Mouse (Mus musculus) erythroblast, adult 5-6 weeks (primary cell): ENCODE data around the gene C5ar1. TPM values are rescaled to one million over a fixed set of nuclear protein-coding genes. Genes with fewer than 3 reads are reported as not detected.

Experiments
- ATAC-seq: replicated peaks from 2 replicates; pipeline ENCODE4 v1.8.0; 2016; ENCODE audit warnings: moderate number of reproducible peaks, mild to moderate bottlenecking, moderate TSS enrichment, inconsistent platforms; ENCODE audit not compliant: poor library complexity, low FRiP score, severe bottlenecking
- total RNA-seq, 2 experiments: library from RNA; stranded (forward) in 1 of 2; stranded (reverse) in 1 of 2; fragments of 150-400 nt in 1 of 2; fragments of 200-764, 138-1000 nt in 1 of 2; gene quantifications; 2 replicates each; pipeline versions ENCODE4 v1.2.3 to v1.2.4; 2015 to 2017; ENCODE audit warnings: low replicate concordance in 2 of 2

The C5ar1 gene
- total RNA-seq, 2 experiments from 2014 or later, result 7.1 to 7.7 TPM

DNA sequence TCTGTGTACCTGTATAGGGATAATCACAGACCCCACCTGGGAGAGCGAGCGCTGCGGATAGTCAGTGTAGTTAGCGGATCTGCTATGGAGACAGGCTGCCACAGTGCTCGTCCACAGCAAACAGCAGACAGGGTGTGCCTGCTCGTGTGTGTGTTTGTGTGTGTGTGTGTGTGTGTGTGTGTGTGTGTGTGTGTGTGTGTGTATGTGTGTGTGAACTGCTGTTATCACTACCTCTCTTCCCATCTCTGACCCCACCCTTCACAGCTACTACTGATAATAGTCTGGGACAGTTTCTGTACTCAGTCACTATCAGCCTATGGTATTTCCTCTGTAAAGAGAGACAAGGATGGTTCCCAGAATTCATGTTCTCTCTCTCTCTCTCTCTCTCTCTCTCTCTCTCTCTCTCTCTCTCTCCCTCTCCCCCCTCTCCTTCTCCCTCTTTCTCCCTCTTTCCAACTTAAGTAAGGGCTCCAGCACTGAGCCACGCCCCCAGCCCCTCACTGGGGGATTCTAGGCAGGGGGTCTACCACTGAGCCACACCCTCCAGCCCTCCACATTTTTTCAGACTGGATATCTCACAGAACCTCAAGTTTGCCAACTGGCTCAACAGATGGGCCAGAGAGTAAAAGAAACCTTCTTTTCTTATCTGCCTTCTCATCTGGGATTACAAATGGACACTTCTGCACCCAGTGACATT is 18.9 kb downstream of the C5ar1 start:
- ATAC-seq, result peak; percentile 50; the same call in 1 of the 2 replicates

DNA sequence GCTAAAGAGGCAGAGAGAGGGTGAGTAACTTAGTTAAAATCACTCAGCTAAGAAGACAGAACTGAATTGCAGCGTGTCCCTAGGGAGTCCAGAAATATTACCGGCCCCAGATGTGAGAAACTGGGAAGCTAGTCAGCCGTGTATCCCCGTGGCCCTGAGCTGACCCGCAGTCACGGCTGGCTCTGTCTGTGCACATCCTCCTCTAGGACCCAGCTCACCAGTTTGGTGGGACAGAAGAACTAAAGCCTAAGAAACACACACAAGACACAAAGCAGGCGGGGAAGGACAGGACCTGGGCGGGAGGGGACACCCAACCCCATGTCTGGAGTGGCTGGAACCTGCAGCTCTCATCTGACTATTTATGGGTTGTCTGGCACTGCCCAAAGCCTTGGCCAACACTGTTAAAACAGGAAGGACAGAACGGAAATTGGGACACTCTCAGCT is 19.8 kb downstream of the C5ar1 start:
- peak; percentile 40; the same call in 1 of the 2 replicates for ATAC-seq

GRCm38 (mm10) chr7:16229869-16230268 is 29.5 kb downstream of the C5ar1 start:
- no peak for ATAC-seq

- peak; percentile 96 for ATAC-seq
Observed at GRCm38 (mm10) chr7:16221582-16222272, 37.6 kb downstream of the C5ar1 start, which contains the start of gene Dhx34. Gene Dhx34, minus strand, starts transcription at chr7:16222037.

DNA sequence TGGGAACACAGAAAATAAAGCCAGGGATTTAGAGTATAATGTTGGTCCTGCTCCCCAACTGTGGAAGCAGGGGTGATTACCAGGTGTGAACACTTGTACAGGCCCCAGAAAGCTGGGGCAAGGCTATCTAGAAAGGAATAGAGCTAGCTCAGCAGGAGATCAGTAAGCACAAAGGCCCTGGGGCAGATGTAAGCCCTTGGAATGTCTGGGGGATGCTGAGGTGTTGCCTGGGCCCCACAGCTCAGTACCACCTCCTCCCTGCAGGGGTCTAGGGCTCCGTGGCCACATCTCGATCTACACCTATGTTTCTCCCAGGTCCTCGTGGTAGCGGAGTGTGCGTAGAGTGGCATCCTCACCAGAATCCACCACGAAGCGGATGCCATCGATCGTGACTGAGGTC is 45.4 kb downstream of the C5ar1 start:
- ATAC-seq, result no peak

DNA sequence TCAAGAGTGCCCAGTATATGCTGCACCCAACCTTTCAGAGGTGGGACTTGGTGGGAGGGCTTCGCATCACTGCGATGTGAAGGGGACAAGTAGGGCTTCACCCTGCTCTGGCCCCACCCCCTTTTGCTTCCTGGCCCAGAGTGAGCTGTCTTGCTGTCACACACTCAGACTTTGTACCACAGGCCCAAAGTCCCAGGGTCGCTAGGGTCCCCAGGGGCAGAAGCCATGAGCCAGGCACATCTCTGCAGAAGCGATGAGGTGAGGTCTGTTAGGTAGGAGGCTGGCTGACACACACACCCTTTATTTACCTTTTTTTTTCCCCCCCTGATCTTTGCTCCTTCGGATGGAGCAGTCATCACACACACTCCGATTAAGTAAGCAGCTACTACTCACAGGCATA is 46.1 kb downstream of the C5ar1 start:
- no peak for ATAC-seq

DNA sequence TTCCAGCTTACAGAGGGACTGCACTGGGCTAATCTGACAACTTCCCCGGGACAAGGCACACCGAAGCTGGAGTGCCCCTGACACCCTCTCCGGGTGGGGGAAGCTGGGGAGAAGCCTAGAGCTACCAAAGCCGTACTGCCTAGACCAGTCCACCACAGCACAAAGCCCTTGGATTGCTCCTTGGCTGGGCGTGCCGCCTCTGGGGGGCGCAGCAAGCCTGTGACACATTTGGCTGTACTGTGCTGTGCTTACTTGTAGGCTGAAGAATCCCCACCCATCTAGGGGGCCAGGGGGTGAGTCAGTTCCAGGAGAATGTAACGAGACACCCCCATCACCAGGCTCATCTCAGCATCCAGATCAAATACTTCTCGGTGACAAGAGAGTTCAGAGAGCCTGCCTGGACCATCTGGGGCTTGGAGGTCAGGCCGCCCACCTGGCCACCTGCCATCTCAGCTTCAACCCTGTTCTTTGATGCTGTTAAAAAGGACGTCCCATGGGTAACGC is 48.4 kb downstream of the C5ar1 start:
- ATAC-seq, result no peak

DNA sequence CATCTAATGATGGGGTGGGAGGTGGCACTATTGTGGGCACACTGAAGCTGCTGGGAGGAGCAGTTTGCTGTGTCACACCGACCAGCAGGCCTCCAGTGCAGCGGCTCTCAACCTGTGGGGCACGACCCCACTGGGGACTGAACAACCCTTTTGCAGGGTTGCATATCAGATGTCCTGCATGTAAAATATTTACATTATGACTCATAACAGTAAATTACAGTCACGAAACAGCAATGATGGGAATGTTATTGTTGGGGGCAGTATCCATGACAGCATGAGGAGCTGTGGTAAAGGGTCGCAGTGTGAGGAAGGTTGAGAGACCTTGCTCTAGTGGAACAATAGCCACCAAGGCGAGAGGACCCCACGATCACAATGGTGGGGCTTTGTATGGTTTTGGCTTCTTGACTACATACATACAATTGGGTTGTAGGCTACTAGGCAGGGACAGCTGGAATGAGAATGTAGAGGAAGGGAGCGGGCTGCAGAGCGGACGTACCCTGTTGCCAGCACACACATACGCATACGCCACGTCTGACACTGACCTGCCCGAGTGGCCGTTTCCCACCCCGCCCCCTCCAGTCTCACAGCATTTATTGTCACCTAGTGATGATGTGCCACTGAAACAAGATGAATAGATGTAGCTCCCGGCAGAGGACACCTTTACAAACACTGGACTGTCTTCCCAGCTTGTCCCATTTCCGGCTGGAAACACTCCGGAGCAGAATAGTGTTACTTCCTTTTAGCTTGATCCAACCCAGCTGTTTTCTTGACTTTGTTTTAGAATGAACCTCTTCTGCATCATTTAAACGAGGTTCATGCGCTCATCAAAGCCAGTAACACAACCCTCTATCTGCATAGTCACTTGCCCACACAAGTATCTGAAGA is 50.3 kb downstream of the C5ar1 start:
- ATAC-seq, result no peak

DNA sequence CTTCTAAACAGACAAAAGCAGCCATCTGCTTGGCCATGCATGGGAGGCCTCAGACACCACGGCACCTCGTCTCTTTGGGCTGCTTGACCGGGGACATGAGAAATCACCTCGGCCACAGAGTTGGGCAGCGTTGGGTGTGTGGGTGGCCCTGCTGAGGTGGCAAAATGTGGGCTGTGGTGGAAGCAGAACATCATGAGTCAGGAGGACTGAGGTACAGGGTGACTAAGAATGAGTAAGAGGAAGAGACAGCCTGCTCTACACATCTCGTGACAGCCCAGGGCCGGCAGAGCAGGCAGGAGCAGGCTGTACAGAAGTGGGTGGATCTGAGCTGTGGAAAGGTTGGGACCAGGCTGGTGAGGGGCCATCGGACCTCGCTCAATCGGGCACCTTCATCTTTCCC is 51.8 kb downstream of the C5ar1 start:
- no peak for ATAC-seq

GRCm38 (mm10) chr7:16207076-16207475 is 52.3 kb downstream of the C5ar1 start:
- ATAC-seq, result no peak

- ATAC-seq, result no peak
Observed at GRCm38 (mm10) chr7:16204791-16205190, 54.5 kb downstream of the C5ar1 start.

DNA sequence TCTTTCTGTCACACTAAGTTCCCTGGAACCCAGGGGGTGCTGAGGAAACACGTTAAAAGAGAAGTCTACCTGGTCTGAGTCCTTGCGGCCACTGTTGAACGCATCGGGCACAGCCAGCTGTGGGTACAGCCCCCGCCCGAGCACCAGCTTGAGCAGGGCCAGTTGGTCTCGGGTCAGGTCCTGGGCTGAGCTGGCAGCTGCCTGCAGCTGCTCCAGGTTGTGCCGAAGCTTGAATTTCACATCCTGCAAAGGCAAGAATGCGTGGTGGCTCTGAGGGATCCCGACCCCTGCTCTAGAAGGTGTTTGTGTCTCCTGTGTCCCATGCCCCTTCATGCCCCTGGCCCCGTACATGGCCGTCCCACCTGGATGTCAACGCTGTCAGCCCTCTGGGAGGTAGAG is 55.8 kb downstream of the C5ar1 start:
- no peak for ATAC-seq

DNA sequence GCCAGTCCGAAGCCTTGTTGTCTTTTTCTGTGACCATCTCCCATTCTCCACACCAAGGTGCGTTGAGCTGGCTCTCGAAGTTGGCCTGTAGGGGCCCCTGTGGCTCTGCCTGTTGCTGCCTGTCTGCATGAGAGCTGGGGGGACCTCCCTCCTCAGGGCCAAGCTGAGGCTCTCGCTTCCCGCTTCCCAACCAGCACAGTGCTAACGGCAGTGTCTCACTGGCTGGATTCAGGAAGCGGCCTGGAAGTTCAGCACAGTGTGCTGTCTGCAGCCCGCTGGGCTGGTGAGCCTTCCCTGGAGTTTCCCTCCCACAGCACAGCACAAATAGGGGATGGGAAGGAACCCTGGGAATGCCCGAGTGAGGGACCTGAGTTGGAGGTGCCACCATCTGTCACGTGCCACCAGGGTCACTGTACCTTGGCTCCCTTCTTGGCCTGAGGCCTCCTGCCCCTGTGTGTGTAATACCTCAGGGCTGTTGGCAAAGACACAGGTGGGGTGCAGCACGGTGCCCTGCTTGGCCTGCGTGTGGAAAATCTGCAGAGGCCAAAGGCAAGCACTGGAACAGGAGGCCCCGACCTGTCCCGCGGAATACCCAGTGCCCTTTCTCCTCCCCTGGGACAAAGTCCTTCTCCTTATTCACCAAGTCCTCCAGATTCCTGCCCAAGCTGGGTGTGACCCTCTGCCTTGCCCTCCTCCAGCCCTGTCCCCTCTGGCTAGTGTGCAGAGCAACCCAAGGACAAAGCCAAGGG is 56.4 kb downstream of the C5ar1 start:
- no peak for ATAC-seq

DNA sequence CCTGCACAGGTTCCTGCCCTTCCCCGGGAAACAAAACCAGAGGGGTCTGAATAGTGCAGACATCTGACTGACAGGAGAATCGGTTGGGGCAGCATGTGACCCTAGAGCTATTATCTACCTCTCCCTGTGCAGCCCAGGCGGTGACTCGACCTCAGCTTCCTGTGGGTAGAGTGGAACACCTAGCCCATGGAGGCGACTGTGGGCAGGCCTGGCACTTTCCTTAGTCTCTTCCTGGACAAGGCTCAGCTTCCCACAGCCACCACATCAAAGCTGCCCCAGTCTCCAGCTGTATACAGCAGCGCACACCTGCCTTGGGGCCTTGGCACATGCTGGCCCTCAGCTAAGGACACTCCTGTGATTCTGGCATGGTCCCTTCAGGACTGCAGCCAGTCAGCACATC is 58.2 kb downstream of the C5ar1 start:
- no peak for ATAC-seq

DNA sequence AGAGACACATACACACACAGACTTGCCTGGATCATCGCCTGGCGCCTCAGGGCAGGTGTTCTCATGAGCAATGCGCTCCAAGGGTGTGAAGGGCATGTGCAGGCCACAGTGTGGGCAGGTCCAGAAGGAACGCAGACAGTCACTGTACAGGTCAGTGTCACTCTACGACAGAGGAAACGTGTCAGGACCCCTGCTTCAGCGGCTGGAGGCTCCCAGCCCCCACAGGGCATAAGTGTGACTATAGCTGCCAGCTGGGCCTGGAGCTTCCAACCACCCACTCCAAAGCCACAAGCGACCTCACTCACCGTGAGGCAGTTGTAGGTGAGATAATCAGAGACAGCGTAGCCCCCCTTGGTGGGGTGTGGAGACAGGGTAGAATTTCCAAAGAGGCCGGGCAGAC is 60.8 kb downstream of the C5ar1 start:
- no peak for ATAC-seq

GRCm38 (mm10) chr7:16197166-16197565 is 62.2 kb downstream of the C5ar1 start:
- ATAC-seq, result no peak
